ENCODE assay signal across 13 mouse cellular contexts in genomic region chr7:62418346-62418745, GRCm38 (mm10). TPM values are rescaled to one million over a fixed set of nuclear protein-coding genes. Genes with fewer than 3 reads are reported as not detected.
DNase-seq lines count a peak whose midpoint lies in the region; ATAC-seq lines count a peak whose summit lies in the region.
"Had no signal": no experiment of that assay in that cellular context is flagged by ENCODE, and none has a peak within 500 bp of the region (broad histone marks: within the 10 kb centered on the region; RNA-seq: fewer than 3 reads in every experiment).

No protein-coding gene starts in this region.

- H3K9me3 ChIP-seq in heart, embryonic 13.5 days: peaks cover 5% of the 10 kb centered on the region; the same call in 1 of the 2 replicates
- H3K9me3 ChIP-seq in hindbrain, embryonic 10.5 days: peaks cover 20% of the 10 kb centered on the region
- H3K9me3 ChIP-seq in midbrain, embryonic 14.5 days (ENCODE audit: control insufficient read depth, low read length): peaks cover 4% of the 10 kb centered on the region; the same call in 1 of the 2 replicates

- ATAC-seq in heart, embryonic 13.5 days (ENCODE audit: extremely low read depth, insufficient number of reproducible peaks, low FRiP score, low TSS enrichment): no peak
- ATAC-seq in midbrain, embryonic 14.5 days (ENCODE audit: low FRiP score, low TSS enrichment): no peak

- no peaks in the 10 kb centered on the region for H3K36me3 ChIP-seq in heart, embryonic 13.5 days
- H3K36me3 ChIP-seq in hindbrain, embryonic 10.5 days: no peaks in the 10 kb centered on the region
- H3K36me3 ChIP-seq in midbrain, embryonic 14.5 days (ENCODE audit: control insufficient read depth, insufficient read depth, low read length): no peaks in the 10 kb centered on the region

- H3K9ac ChIP-seq in heart, embryonic 13.5 days: no peak overlapping the region
- peak overlapping the region; percentile 86 for H3K9ac ChIP-seq in midbrain, embryonic 14.5 days (replicated peaks; ENCODE audit: low read length)

- WGBS in heart, embryonic 13.5 days: 80% methylated on average over 9 of the region's 9 CpGs
- WGBS in hindbrain, embryonic 10.5 days: 56% methylated on average over 9 of the region's 9 CpGs
- WGBS in midbrain, embryonic 14.5 days: 54% methylated on average over 9 of the region's 9 CpGs

- no peak overlapping the region for H3K27ac ChIP-seq in heart, embryonic 13.5 days (replicated peaks)
- H3K27ac ChIP-seq in hindbrain, embryonic 10.5 days: peak overlapping the region; percentile 95
- H3K27ac ChIP-seq in midbrain, embryonic 14.5 days (replicated peaks; ENCODE audit: low read depth, low read length): peak overlapping the region; percentile 93

- no peak for DNase-seq in heart, adult 18-20 months
- peak; percentile 31 for DNase-seq in brain, adult 2 months (ENCODE audit: low read depth, low spot score)
- DNase-seq in hindbrain, embryonic 10.5 days (ENCODE audit: low spot score): peak; percentile 7
- no peak for DNase-seq in midbrain, embryonic 14.5 days
- DNase-seq in c-Kit-positive CD71-positive TER-119-positive erythroid progenitor cells, embryonic 14.5 days (ENCODE audit: low spot score): no peak
- no peak for DNase-seq in retina, postnatal 1 day
- DNase-seq in urinary bladder, postnatal 10 days (ENCODE audit: low spot score): no peak
- DNase-seq: adrenal gland, postnatal 36 days; kidney, adult 18-20 months; lung, postnatal 10 days had no signal

- no peak overlapping the region for H3K4me3 ChIP-seq in heart, embryonic 13.5 days
- H3K4me3 ChIP-seq in hindbrain, embryonic 10.5 days: peak overlapping the region; percentile 68
- H3K4me3 ChIP-seq in midbrain, embryonic 14.5 days (replicated peaks; ENCODE audit: low read depth, low read length): peak overlapping the region; percentile 70

- H3K4me1 ChIP-seq in heart, embryonic 13.5 days: 0 out of 2 replicates have a peak, but pooled peaks cover 11% of the 10 kb centered on the region
- no peaks in the 10 kb centered on the region for H3K4me1 ChIP-seq in hindbrain, embryonic 10.5 days (replicated peaks)
- no peaks in the 10 kb centered on the region for H3K4me1 ChIP-seq in midbrain, embryonic 14.5 days (ENCODE audit: control insufficient read depth, insufficient read depth, low read length)

- peaks cover 9% of the 10 kb centered on the region; the same call in 1 of the 2 replicates for H3K27me3 ChIP-seq in heart, embryonic 13.5 days (replicated peaks)
- H3K27me3 ChIP-seq in hindbrain, embryonic 10.5 days (ENCODE audit: insufficient read depth, poor library complexity, severe bottlenecking): no peaks in the 10 kb centered on the region
- H3K27me3 ChIP-seq in midbrain, embryonic 14.5 days (ENCODE audit: control insufficient read depth, insufficient read depth, low read length): no peaks in the 10 kb centered on the region
- H3K27me3 ChIP-seq: CH12.LX had no signal

- H3K4me2 ChIP-seq in heart, embryonic 13.5 days: peak overlapping the region; percentile 74; the same call in 1 of the 2 replicates
- peak overlapping the region; percentile 64 for H3K4me2 ChIP-seq in midbrain, embryonic 14.5 days (ENCODE audit: low read length)

RNA-seq across cellular contexts. Expression of gene Mkrn3, which starts 1.6 kb away (rescaled TPM):
- polyA plus RNA-seq in heart, embryonic 13.5 days (2015; fragmentation: Nextera tagmentation; extraction: Ambion mirVana): 2.6 and 3.0 TPM in 2 replicates
- total RNA-seq in heart, adult 18-20 months (2021): under 1 TPM; 0.20 to 0.21 TPM
- polyA plus RNA-seq in hindbrain, embryonic 10.5 days (2016; fragmentation: Nextera tagmentation; extraction: Ambion mirVana): 15.4 and 15.5 TPM in 2 replicates
- 21.9 and 22.5 TPM in 2 replicates for polyA plus RNA-seq in midbrain, embryonic 14.5 days (2014; fragmentation: Nextera tagmentation; extraction: Ambion mirVana)

RNA-seq across cellular contexts. Expression of gene Magel2, which starts 41.5 kb away (rescaled TPM):
- 0.34 and 0.57 TPM in 2 replicates for polyA plus RNA-seq in heart, embryonic 13.5 days (2015; fragmentation: Nextera tagmentation; extraction: Ambion mirVana)
- total RNA-seq in heart, adult 18-20 months (2021): not detected
- 5.5 and 11.8 TPM in 2 replicates for polyA plus RNA-seq in hindbrain, embryonic 10.5 days (2016; fragmentation: Nextera tagmentation; extraction: Ambion mirVana)
- polyA plus RNA-seq in midbrain, embryonic 14.5 days (2014; fragmentation: Nextera tagmentation; extraction: Ambion mirVana): 16.2 and 16.3 TPM in 2 replicates
- total RNA-seq: CH12.LX had no signal
- polyA plus RNA-seq: small intestine, adult 2 months had no signal

RNA-seq across cellular contexts. Expression of gene Peg12, which starts 46.0 kb away (rescaled TPM):
- 9.9 and 10.7 TPM in 2 replicates for polyA plus RNA-seq in heart, embryonic 13.5 days (2015; fragmentation: Nextera tagmentation; extraction: Ambion mirVana)
- total RNA-seq in heart, adult 18-20 months (2021): 1 to 10 TPM in 1 of 2 experiments, under 1 TPM in 1; 0.72 to 1.1 TPM
- polyA plus RNA-seq in hindbrain, embryonic 10.5 days (2016; fragmentation: Nextera tagmentation; extraction: Ambion mirVana): 81.5 and 99.4 TPM in 2 replicates
- polyA plus RNA-seq in midbrain, embryonic 14.5 days (2014; fragmentation: Nextera tagmentation; extraction: Ambion mirVana): 9.6 and 17.3 TPM in 2 replicates
- total RNA-seq: CH12.LX had no signal

Comparison
In these comparisons a context has a peak if more than half of its experiments do, and no peak if none do; other contexts are left out.
1. DNase-seq: peak in brain, adult 2 months (single experiment) and hindbrain, embryonic 10.5 days (single experiment); none in heart, adult 18-20 months (0 of 2), midbrain, embryonic 14.5 days (single experiment), c-Kit-positive CD71-positive TER-119-positive erythroid progenitor cells, embryonic 14.5 days (single experiment), retina, postnatal 1 day (single experiment) and urinary bladder, postnatal 10 days (single experiment).